Mouse (Mus musculus) C2C12 (cell line): ENCODE measurements at regions not wholly inside any gene's neighbourhood (a gene's known extent, or its start where the extent isn't known, plus 50 kb on each side); places are given as distances from the start of the nearest gene placed in this dataset.

Experiments used
- H3K27me3 ChIP-seq: one replicate; pipeline ENCODE4 v1.6.1; 2011; ENCODE audit not compliant: control insufficient read depth, insufficient read depth, insufficient read length
- H3K36me3 ChIP-seq: one replicate; pipeline ENCODE4 v1.6.1; 2011; ENCODE audit not compliant: control insufficient read depth, insufficient read depth
- H3K4me3 ChIP-seq: one replicate; pipeline ENCODE4 v1.5.1; 2011; ENCODE audit warnings: mild to moderate bottlenecking, control low read depth; ENCODE audit not compliant: poor library complexity, insufficient read depth, severe bottlenecking
- H3K79me2 ChIP-seq: one replicate; pipeline ENCODE4 v1.6.1; 2011; ENCODE audit not compliant: control insufficient read depth, insufficient read depth
- H3K79me3 ChIP-seq: one replicate; pipeline ENCODE4 v1.6.1; 2011; ENCODE audit warnings: low read depth, control low read depth
- H3ac ChIP-seq: one replicate; pipeline ENCODE3; 2011; ENCODE audit warnings: low read depth; ENCODE audit not compliant: control insufficient read depth, insufficient read length
- CEBPB ChIP-seq: IDR thresholded peaks from one replicate; pipeline ENCODE4 v1.6.1; 2011; ENCODE audit warnings: low read depth, mild to moderate bottlenecking, control low read depth, moderate library complexity
- CTCF ChIP-seq: IDR thresholded peaks from one replicate; pipeline ENCODE4 v1.5.1; 2011; ENCODE audit not compliant: control insufficient read depth, insufficient read depth, insufficient read length
- FOSL1 ChIP-seq: IDR thresholded peaks from one replicate; pipeline ENCODE4 v1.8.0; 2011; ENCODE audit warnings: mild to moderate bottlenecking, low read length; ENCODE audit not compliant: poor library complexity, insufficient read depth, severe bottlenecking
- MAX ChIP-seq: IDR thresholded peaks from one replicate; pipeline ENCODE4 v1.6.1; 2011; ENCODE audit warnings: mild to moderate bottlenecking, control low read depth
- MYOD1 ChIP-seq: IDR thresholded peaks from one replicate; pipeline ENCODE4 v1.6.1; 2011; ENCODE audit warnings: low read depth; ENCODE audit not compliant: control insufficient read depth, insufficient read length
- MYOG ChIP-seq: IDR thresholded peaks from one replicate; pipeline ENCODE4 v1.6.1; 2011; ENCODE audit not compliant: control insufficient read depth, insufficient read length; ENCODE audit errors: extremely low read depth
- USF1 ChIP-seq: IDR thresholded peaks from one replicate; pipeline ENCODE4 v1.6.1; 2011; ENCODE audit warnings: low read depth, mild to moderate bottlenecking, control low read depth, moderate library complexity

DNA sequence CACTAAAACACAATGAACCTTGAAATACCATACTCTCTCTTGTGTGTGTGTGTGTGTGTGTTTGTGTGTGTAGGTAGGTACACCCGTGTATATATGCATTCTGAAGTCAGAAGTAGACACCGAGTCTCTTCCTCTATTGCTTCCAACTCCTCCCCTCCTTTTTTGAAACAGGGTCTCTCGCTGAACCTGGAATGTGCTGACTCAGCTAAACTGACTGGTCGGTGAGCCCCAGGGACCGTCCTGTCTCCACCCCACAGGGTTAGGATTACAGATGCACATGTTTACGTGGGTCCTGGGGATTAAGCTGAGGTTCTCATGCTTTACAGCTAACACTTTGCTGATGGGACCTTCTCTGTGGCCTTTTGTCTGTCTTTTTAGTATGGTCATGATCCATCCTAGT is 74.8 kb upstream of the Nfil3 start:
- Histone ChIP-seq H3K27me3 (no peaks in the 10 kb centered on the region), H3K36me3 (no peaks in the 10 kb centered on the region), H3K79me3 (no peaks in the 10 kb centered on the region), H3K79me2 (no peaks in the 10 kb centered on the region), H3ac (no peak overlapping the region), H3K4me3 (no peak overlapping the region)
- TF ChIP-seq MYOD1 (no peak), MYOG (no peak), FOSL1 (no peak), MAX (no peak), USF1 (no peak), CTCF (no peak), CEBPB (no peak)

DNA sequence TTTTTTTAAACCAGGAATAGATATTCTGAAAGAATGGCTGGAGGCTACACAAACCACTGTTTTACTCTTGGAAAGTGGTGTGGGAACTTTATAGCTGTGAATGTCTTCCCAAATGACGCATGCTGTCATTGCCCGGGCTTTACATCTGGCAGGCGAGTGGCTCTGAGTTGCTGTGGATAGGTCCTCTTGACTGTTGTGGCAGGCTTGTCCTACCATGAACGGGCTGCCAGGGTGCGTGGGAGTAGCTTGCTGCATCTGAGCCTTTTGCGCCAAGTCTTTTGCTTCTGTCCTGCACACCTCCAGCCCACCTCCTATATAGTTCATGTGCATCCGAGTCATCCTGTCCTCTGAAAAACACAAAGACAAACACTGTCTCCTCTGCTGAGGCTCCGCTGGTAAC is 72.3 kb upstream of the Nfil3 start:
- no peak overlapping the region for H3ac ChIP-seq
- H3K4me3 ChIP-seq: no peak overlapping the region
- no peaks in the 10 kb centered on the region for H3K79me3 ChIP-seq
- no peaks in the 10 kb centered on the region for H3K79me2 ChIP-seq
- H3K27me3 ChIP-seq: no peaks in the 10 kb centered on the region
- TF ChIP-seq MYOG (no peak), USF1 (no peak)
- no peaks in the 10 kb centered on the region for H3K36me3 ChIP-seq

DNA sequence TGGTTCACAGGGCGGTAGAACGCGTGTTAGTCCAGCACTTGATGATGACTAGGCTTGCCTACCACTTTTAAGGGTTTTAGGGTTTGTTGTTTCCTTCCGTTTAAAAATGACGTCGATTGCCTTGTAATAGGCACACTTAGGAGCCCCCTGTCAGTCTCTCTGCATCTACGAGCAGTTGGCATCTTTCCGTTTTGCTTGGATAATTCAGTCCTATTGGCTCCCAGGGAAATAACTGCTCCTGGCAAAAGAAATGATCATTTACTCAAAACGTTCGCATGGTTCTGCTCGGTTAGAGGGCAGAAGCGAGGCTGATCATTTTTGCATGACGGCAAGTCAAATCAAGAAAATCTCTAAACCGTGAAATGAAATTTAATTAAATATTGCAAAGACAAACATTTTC is 71.9 kb upstream of the Nfil3 start:
- no peaks in the 10 kb centered on the region for H3K27me3 ChIP-seq
- no peak overlapping the region for H3K4me3 ChIP-seq
- no peaks in the 10 kb centered on the region for H3K36me3 ChIP-seq
- no peaks in the 10 kb centered on the region for H3K79me2 ChIP-seq
- no peaks in the 10 kb centered on the region for H3K79me3 ChIP-seq
- no peak for TF ChIP-seq MYOG
- no peak for TF ChIP-seq MAX
- no peak overlapping the region for H3ac ChIP-seq

DNA sequence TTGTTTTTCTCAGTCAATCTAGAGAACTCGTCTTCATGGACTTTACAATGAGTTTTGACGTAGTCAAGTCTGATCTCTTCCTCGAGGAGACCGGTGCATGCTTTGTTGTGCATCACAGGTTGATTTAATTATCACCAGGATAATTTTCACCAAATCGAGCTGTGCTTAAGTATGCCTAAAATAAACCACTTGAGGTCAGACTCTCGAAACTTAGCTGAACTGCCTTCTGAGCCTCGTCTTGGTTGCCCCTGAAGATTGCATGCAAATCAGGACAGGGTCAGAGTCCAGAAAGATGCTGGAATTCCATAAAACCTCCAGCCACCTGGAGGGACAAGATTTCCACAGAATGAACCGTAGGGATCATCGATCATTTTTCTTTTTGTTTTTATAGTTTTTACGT is 71.3 kb upstream of the Nfil3 start:
- Histone ChIP-seq H3K4me3 (no peak overlapping the region), H3K79me3 (no peaks in the 10 kb centered on the region), H3K36me3 (no peaks in the 10 kb centered on the region), H3K79me2 (no peaks in the 10 kb centered on the region), H3K27me3 (no peaks in the 10 kb centered on the region), H3ac (no peak overlapping the region)
- TF ChIP-seq CTCF: no peak
- no peak for TF ChIP-seq MYOD1
- TF ChIP-seq USF1: no peak
- no peak for TF ChIP-seq FOSL1
- no peak for TF ChIP-seq MYOG
- TF ChIP-seq MAX: no peak
- TF ChIP-seq CEBPB: no peak

DNA sequence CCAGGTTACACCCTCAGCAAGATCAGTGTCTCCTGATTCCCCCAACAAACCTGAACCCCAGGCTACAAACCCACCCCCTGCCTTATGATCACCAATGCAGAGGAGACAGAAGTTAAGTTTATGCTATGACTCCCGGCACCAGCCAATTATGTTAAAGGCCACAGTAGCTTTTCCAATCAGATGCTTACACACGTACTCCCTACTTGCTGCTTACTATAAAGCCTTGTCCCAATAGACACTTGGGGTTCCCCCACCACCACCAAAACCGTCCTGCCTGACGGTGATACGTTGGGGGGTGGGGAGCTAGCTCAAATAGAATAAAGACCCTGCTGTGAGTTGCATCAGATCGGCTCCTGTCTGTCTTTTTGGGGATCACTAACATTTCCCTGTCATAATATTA is 70.5 kb upstream of the Nfil3 start:
- H3K36me3 ChIP-seq: no peaks in the 10 kb centered on the region
- H3K4me3 ChIP-seq: no peak overlapping the region
- H3K27me3 ChIP-seq: no peaks in the 10 kb centered on the region
- H3K79me2 ChIP-seq: no peaks in the 10 kb centered on the region
- no peak overlapping the region for H3ac ChIP-seq
- H3K79me3 ChIP-seq: no peaks in the 10 kb centered on the region
- TF ChIP-seq USF1 (no peak), FOSL1 (no peak), CTCF (no peak), MYOD1 (no peak), MYOG (no peak), CEBPB (no peak), MAX (no peak)

DNA sequence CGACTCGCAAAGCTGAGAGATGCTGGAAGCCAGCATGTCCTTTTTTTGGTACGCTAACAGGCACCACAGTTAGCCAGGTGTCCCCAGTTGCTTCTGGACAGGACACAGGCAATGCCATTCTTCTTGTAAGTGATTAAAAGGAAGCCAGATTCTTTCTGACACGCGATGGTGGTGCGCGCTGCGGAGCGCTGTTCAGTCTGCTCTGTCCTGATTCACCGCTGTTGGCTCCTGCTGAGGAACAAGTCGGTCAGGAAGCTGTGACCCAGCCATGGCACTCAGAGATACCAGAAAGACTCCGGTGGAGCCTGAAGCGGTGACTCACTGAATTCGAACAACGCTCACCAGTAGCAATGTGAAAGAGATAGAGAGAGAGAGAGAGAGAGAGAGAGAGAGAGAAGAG is 68.3 kb upstream of the Nfil3 start:
- no peak for TF ChIP-seq USF1
- TF ChIP-seq FOSL1: no peak
- no peak for TF ChIP-seq MAX
- TF ChIP-seq MYOD1: no peak
- TF ChIP-seq CTCF: no peak
- no peak for TF ChIP-seq MYOG
- no peak for TF ChIP-seq CEBPB
- H3ac ChIP-seq: no peak overlapping the region
- no peaks in the 10 kb centered on the region for H3K36me3 ChIP-seq
- H3K79me2 ChIP-seq: no peaks in the 10 kb centered on the region
- no peaks in the 10 kb centered on the region for H3K79me3 ChIP-seq
- H3K4me3 ChIP-seq: no peak overlapping the region
- H3K27me3 ChIP-seq: no peaks in the 10 kb centered on the region
